Mouse (Mus musculus): Measurements from ENCODE around the gene D430041D05Rik. TPM values are rescaled to one million over a fixed set of nuclear protein-coding genes. Genes with fewer than 3 reads are reported as not detected.

D430041D05Rik gene
- total RNA-seq, 2 experiments from 2014 or later, result 5.2 to 5.3 TPM

DNA sequence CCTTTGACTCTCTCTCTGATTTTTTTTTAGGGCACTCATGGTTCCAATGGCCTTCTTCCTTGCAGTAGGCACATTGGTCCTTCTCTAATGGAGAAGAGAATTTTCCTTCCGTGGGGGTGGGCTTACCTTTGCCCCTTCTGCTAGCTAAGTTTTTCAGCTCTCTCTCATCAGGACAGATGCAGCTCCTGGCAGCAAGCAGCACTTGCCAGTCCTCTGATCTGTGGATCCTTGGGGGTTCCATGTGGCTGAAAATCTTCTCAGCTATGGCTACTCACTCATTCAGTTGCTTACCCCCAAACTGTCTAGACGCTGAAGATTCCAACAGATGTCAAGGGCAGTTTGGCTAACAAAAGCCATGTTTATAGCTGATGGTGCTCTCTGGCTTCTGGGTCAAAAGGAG lies 317.5 kb downstream of the D430041D05Rik start:
- DNase-seq (ENCODE audit: low spot score in 2 of 2), result no peak

Small RNA genes within 50 kb of the gene (microRNA-seq; reads per million reads assigned to microRNA genes)
- gene Mir1902, result not detected

Other genes with a start within 250 kb of the D430041D05Rik start
- 100 to 1,000 TPM; 119 to 129 TPM for gene Hipk3, start 83.4 kb upstream of the D430041D05Rik start, total RNA-seq (2021)
- gene Cstf3, start 179.5 kb upstream of the D430041D05Rik start, total RNA-seq (2021), result 10 to 100 TPM; 47.4 to 48.9 TPM